In genomic region chr13:19718954-19719353, GRCm38 (mm10) we compare ENCODE assay signal across 13 mouse cellular contexts. TPM values are rescaled to one million over a fixed set of nuclear protein-coding genes. Genes with fewer than 3 reads are reported as not detected.
DNase-seq lines count a peak whose midpoint lies in the region; ATAC-seq and TF ChIP-seq lines count a peak whose summit lies in the region.
"Had no signal": no experiment of that assay in that cellular context is flagged by ENCODE, and none has a peak within 500 bp of the region (broad histone marks: within the 10 kb centered on the region; RNA-seq: fewer than 3 reads in every experiment).

No protein-coding gene starts in this region.

- 62% methylated on average over 5 of the region's 5 CpGs for WGBS in heart, embryonic 12.5 days
- whole genome bisulfite sequencing in lung, postnatal 0 days: 20% methylated on average over 5 of the region's 5 CpGs
- 92% methylated on average over 5 of the region's 5 CpGs for WGBS in forebrain, embryonic 10.5 days

- ATAC-seq in heart, embryonic 12.5 days (ENCODE audit: insufficient number of reproducible peaks, low FRiP score): no peak
- ATAC-seq in lung, postnatal 0 days: no peak

- H3K27ac ChIP-seq in heart, embryonic 12.5 days (ENCODE audit: poor library complexity, severe bottlenecking): no peak overlapping the region
- no peak overlapping the region for H3K27ac ChIP-seq in lung, postnatal 0 days (ENCODE audit: low read length)
- H3K27ac ChIP-seq in forebrain, embryonic 10.5 days: no peak overlapping the region
- H3K27ac ChIP-seq: limb, embryonic 15.5 days had no signal

- no peak overlapping the region for H3K4me3 ChIP-seq in heart, embryonic 12.5 days
- no peak overlapping the region for H3K4me3 ChIP-seq in lung, postnatal 0 days (ENCODE audit: low read depth, low read length)
- no peak overlapping the region for H3K4me3 ChIP-seq in forebrain, embryonic 10.5 days
- H3K4me3 ChIP-seq: limb, embryonic 15.5 days had no signal

- H3K36me3 ChIP-seq in heart, embryonic 12.5 days: no peaks in the 10 kb centered on the region
- no peaks in the 10 kb centered on the region for H3K36me3 ChIP-seq in lung, postnatal 0 days (ENCODE audit: insufficient read depth, low read length)
- H3K36me3 ChIP-seq in forebrain, embryonic 10.5 days (replicated peaks): no peaks in the 10 kb centered on the region
- H3K36me3 ChIP-seq: limb, embryonic 15.5 days had no signal

- peak; percentile 21 for DNase-seq in heart, adult 8-10 months (ENCODE audit: low spot score)
- DNase-seq in lung, postnatal 0 days (ENCODE audit: low spot score): peak; percentile 13
- DNase-seq in lung, adult 18-20 months: no peak
- peak; percentile 46 to 69 for DNase-seq in adrenal gland, postnatal 36 days
- peak; percentile 17 to 26 for DNase-seq in lung, postnatal 4 days
- no peak for DNase-seq in forebrain, embryonic 10.5 days (ENCODE audit: extremely low spot score, low spot score)
- no peak for DNase-seq in thymus, postnatal 10 days (ENCODE audit: low spot score in 2 of 2)
- DNase-seq: cerebellum, adult 9-11 months; right cerebral cortex, adult 18-20 months had no signal

- H3K4me2 ChIP-seq in heart, embryonic 12.5 days: no peak overlapping the region
- H3K4me2 ChIP-seq in lung, postnatal 0 days (replicated peaks; ENCODE audit: low read depth, low read length): no peak overlapping the region
- H3K4me2 ChIP-seq: limb, embryonic 15.5 days had no signal

- no peak overlapping the region for H3K9ac ChIP-seq in heart, embryonic 12.5 days
- no peak overlapping the region for H3K9ac ChIP-seq in lung, postnatal 0 days (replicated peaks; ENCODE audit: low read depth)
- H3K9ac ChIP-seq: limb, embryonic 15.5 days had no signal

- no peaks in the 10 kb centered on the region for H3K27me3 ChIP-seq in heart, embryonic 12.5 days (replicated peaks)
- H3K27me3 ChIP-seq in lung, postnatal 0 days (replicated peaks; ENCODE audit: insufficient read depth, low read length): no peaks in the 10 kb centered on the region
- H3K27me3 ChIP-seq in forebrain, embryonic 10.5 days (ENCODE audit: poor library complexity, severe bottlenecking): no peaks in the 10 kb centered on the region
- H3K27me3 ChIP-seq: CH12.LX; limb, embryonic 15.5 days had no signal

- H3K4me1 ChIP-seq in heart, embryonic 12.5 days (replicated peaks): no peaks in the 10 kb centered on the region
- no peaks in the 10 kb centered on the region for H3K4me1 ChIP-seq in lung, postnatal 0 days (ENCODE audit: insufficient read depth, low read depth, low read length)
- H3K4me1 ChIP-seq in forebrain, embryonic 10.5 days: no peaks in the 10 kb centered on the region
- H3K4me1 ChIP-seq: limb, embryonic 15.5 days had no signal

- no peaks in the 10 kb centered on the region for H3K9me3 ChIP-seq in heart, embryonic 12.5 days (replicated peaks)
- no peaks in the 10 kb centered on the region for H3K9me3 ChIP-seq in lung, postnatal 0 days (ENCODE audit: low read length)
- no peaks in the 10 kb centered on the region for H3K9me3 ChIP-seq in forebrain, embryonic 10.5 days
- H3K9me3 ChIP-seq: limb, embryonic 15.5 days had no signal

- no peak for TF ChIP-seq EP300 in lung, postnatal 0 days (IDR thresholded peaks at IDR 0.05)

- no peak for TF ChIP-seq CTCF in lung, postnatal 0 days (IDR thresholded peaks at IDR 0.05)

RNA-seq across cellular contexts. Expression of gene Nme8, which starts 21.4 kb away (rescaled TPM):
- not detected for total RNA-seq in heart, adult 8-10 months (2022)
- not detected in 2 replicates for polyA plus RNA-seq in heart, embryonic 12.5 days (2016; fragmentation: Nextera tagmentation; extraction: Ambion mirVana)
- 0.11 TPM in 1 of 2 replicates, not detected in the other for polyA plus RNA-seq in lung, postnatal 0 days (2015; fragmentation: Nextera tagmentation; extraction: Ambion mirVana)
- total RNA-seq in adrenal gland, postnatal 36 days (2021): not detected
- polyA plus RNA-seq in forebrain, embryonic 10.5 days (2016; fragmentation: Nextera tagmentation; extraction: Ambion mirVana): not detected in 2 replicates
- total RNA-seq: CH12.LX; layer of hippocampus, adult 18-20 months had no signal
- polyA plus RNA-seq: limb, embryonic 15.5 days had no signal

Comparison
In these comparisons a context has a peak if more than half of its experiments do, and no peak if none do; other contexts are left out.
1. DNase-seq: peak in heart, adult 8-10 months (single experiment), lung, postnatal 0 days (single experiment), adrenal gland, postnatal 36 days (2 of 2) and lung, postnatal 4 days (2 of 2); none in lung, adult 18-20 months (0 of 2), forebrain, embryonic 10.5 days (single experiment) and thymus, postnatal 10 days (0 of 2).